Mouse (Mus musculus): Measurements from ENCODE around the gene Tnni3k. TPM values are rescaled to one million over a fixed set of nuclear protein-coding genes. Genes with fewer than 3 reads are reported as not detected.

Tnni3k gene
- polyA plus RNA-seq, 1 experiment, result not detected

GRCm38 (mm10) chr3:155057566-155057965 lies 2.4 kb upstream of the Tnni3k start:
- Histone ChIP-seq H3K4me1 (ENCODE audit: control insufficient read depth, insufficient read depth, low read length) (no peaks in the 10 kb centered on the region), H3K27ac (ENCODE audit: control insufficient read depth, insufficient read depth, low read depth, low read length) (no peak overlapping the region), H3K36me3 (ENCODE audit: control insufficient read depth, insufficient read depth, low read length) (no peaks in the 10 kb centered on the region), H3K27me3 (ENCODE audit: control insufficient read depth, insufficient read depth, low read length) (no peaks in the 10 kb centered on the region), H3K4me3 (ENCODE audit: control insufficient read depth, low read depth, low read length) (no peak overlapping the region)
- TF ChIP-seq CTCF (IDR thresholded peaks at IDR 0.05; ENCODE audit: control insufficient read depth, insufficient read depth, insufficient replicate concordance, low read depth, low read length), result no peak
- TF ChIP-seq POLR2A (IDR thresholded peaks at IDR 0.05; ENCODE audit: control insufficient read depth, low read depth, low read length), result no peak

DNA sequence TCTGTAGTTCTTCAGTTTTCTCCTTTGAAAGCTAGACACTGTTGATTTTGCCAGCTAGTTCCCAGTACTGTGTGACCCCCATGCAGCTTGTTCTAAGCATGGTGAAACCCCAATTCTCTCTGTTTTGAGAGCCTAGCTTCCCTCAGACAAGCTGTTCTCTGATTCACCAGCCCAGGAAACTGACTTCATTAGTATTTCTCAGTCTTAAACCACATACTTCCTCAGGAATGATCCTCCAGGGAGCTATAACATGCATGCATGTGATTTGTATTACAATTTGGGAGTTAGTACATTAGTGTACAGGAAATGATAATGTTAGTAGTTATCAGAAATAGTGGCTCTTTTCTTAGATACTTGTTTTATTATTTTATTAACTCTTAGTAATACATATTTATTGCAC lies 1.4 kb upstream of the Tnni3k start:
- H3K4me3 ChIP-seq (ENCODE audit: control insufficient read depth, low read depth, low read length), result no peak overlapping the region
- TF ChIP-seq CTCF (IDR thresholded peaks at IDR 0.05; ENCODE audit: control insufficient read depth, insufficient read depth, insufficient replicate concordance, low read depth, low read length) (no peak), POLR2A (IDR thresholded peaks at IDR 0.05; ENCODE audit: control insufficient read depth, low read depth, low read length) (no peak)
- no peaks in the 10 kb centered on the region for H3K27me3 ChIP-seq (ENCODE audit: control insufficient read depth, insufficient read depth, low read length)
- H3K4me1 ChIP-seq (ENCODE audit: control insufficient read depth, insufficient read depth, low read length), result no peaks in the 10 kb centered on the region
- H3K27ac ChIP-seq (ENCODE audit: control insufficient read depth, insufficient read depth, low read depth, low read length), result no peak overlapping the region
- H3K36me3 ChIP-seq (ENCODE audit: control insufficient read depth, insufficient read depth, low read length), result no peaks in the 10 kb centered on the region

- Histone ChIP-seq H3K36me3 (ENCODE audit: control insufficient read depth, insufficient read depth, low read length) (no peaks in the 10 kb centered on the region), H3K4me3 (ENCODE audit: control insufficient read depth, low read depth, low read length) (no peak overlapping the region), H3K27me3 (ENCODE audit: control insufficient read depth, insufficient read depth, low read length) (no peaks in the 10 kb centered on the region), H3K4me1 (ENCODE audit: control insufficient read depth, insufficient read depth, low read length) (no peaks in the 10 kb centered on the region), H3K27ac (ENCODE audit: control insufficient read depth, insufficient read depth, low read depth, low read length) (no peak overlapping the region)
- TF ChIP-seq POLR2A (IDR thresholded peaks at IDR 0.05; ENCODE audit: control insufficient read depth, low read depth, low read length), result no peak
- TF ChIP-seq CTCF (IDR thresholded peaks at IDR 0.05; ENCODE audit: control insufficient read depth, insufficient read depth, insufficient replicate concordance, low read depth, low read length), result no peak
Measured at GRCm38 (mm10) chr3:155053189-155053588, 2.0 kb downstream of the Tnni3k start.

DNA sequence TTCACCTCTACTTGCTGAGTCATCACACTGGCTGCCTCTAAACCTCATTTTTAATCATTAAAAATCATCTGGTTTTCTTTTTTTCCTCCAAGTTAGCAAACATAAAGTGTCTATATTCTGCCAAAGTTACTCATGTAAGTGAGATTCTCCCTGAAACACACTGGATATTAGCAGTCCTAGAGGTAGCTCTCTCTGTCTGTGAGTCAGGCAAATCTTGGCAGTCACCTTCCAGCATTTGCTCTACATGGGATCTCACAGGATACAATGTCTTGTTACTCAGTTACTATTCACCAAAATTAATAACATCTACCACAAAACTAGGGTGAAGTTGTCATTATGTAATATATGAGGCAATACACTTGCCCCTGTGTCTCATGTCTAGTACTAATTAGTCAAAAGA lies 3.2 kb downstream of the Tnni3k start:
- no peak overlapping the region for H3K27ac ChIP-seq (ENCODE audit: control insufficient read depth, insufficient read depth, low read depth, low read length)
- no peak overlapping the region for H3K4me3 ChIP-seq (ENCODE audit: control insufficient read depth, low read depth, low read length)
- no peak for TF ChIP-seq POLR2A (IDR thresholded peaks at IDR 0.05; ENCODE audit: control insufficient read depth, low read depth, low read length)
- no peak for TF ChIP-seq CTCF (IDR thresholded peaks at IDR 0.05; ENCODE audit: control insufficient read depth, insufficient read depth, insufficient replicate concordance, low read depth, low read length)
- H3K36me3 ChIP-seq (ENCODE audit: control insufficient read depth, insufficient read depth, low read length), result no peaks in the 10 kb centered on the region
- H3K4me1 ChIP-seq (ENCODE audit: control insufficient read depth, insufficient read depth, low read length), result no peaks in the 10 kb centered on the region
- no peaks in the 10 kb centered on the region for H3K27me3 ChIP-seq (ENCODE audit: control insufficient read depth, insufficient read depth, low read length)

DNA sequence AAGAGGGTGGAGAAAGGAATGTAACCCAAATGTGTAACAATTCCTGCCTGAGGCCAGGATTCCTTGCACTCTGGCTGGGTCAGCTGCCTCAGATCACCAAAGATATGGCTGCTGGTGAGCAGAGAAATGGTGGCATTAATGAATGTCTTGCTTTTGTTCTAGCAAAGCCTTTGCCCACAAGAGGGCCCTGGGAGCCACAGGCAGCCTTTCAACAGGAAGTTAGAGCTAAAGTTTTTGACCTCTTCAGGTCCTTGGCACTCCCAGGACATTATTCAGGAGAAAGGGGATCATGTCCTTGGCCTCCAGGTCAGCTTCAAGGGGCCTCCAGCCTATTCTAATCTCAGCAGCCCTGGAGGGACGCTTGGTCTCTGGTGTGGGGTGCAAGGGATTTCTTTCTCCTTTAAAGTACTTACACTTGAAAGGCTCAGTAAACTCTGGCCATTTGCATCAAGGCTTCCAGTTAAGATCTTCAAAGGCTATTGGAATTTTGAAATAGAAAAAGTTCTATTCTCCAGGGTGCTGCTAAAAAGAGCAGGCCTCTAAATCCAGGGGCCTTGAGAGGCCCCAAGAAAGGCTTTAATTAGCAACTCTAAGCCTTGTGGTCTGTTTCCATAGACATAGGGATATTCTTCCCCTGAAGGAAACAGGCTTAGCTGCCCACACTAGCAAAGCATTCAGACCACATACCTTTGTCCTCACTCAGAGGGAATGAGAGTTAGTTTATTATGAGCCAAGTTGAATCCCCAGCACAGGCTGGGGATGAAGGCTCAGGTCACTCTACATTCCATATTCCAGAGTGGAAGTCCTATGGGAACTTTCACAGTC lies 16.0 kb downstream of the Tnni3k start:
- no peaks in the 10 kb centered on the region for H3K27me3 ChIP-seq (ENCODE audit: control insufficient read depth, insufficient read depth, low read length)
- H3K27ac ChIP-seq (ENCODE audit: control insufficient read depth, insufficient read depth, low read depth, low read length), result no peak overlapping the region
- no peak overlapping the region for H3K4me3 ChIP-seq (ENCODE audit: control insufficient read depth, low read depth, low read length)
- H3K4me1 ChIP-seq (ENCODE audit: control insufficient read depth, insufficient read depth, low read length), result no peaks in the 10 kb centered on the region
- TF ChIP-seq POLR2A (IDR thresholded peaks at IDR 0.05; ENCODE audit: control insufficient read depth, low read depth, low read length) (no peak), CTCF (IDR thresholded peaks at IDR 0.05; ENCODE audit: control insufficient read depth, insufficient read depth, insufficient replicate concordance, low read depth, low read length) (no peak)
- H3K36me3 ChIP-seq (ENCODE audit: control insufficient read depth, insufficient read depth, low read length), result no peaks in the 10 kb centered on the region

DNA sequence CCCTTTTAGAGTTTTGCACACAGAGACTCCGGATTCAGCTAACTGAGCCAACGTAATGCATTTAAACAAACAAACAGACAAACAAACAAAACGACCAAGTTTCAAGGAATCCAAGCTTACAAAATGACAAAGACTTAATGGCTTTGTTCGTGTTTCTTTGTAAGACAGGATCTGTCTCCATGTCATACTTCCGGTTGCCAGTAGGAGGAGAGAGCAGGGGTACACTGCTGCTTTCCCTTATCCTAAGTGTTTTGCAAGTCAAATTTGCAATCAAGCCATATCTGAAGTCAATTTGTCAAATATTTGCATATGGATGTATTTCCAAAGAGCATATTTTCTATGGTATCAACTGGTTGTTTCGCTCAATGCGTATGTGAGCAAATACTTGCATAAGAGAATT lies 20.9 kb downstream of the Tnni3k start:
- H3K36me3 ChIP-seq (ENCODE audit: control insufficient read depth, insufficient read depth, low read length), result no peaks in the 10 kb centered on the region
- H3K4me3 ChIP-seq (ENCODE audit: control insufficient read depth, low read depth, low read length), result no peak overlapping the region
- TF ChIP-seq CTCF (IDR thresholded peaks at IDR 0.05; ENCODE audit: control insufficient read depth, insufficient read depth, insufficient replicate concordance, low read depth, low read length) (no peak), POLR2A (IDR thresholded peaks at IDR 0.05; ENCODE audit: control insufficient read depth, low read depth, low read length) (no peak)
- H3K27me3 ChIP-seq (ENCODE audit: control insufficient read depth, insufficient read depth, low read length), result no peaks in the 10 kb centered on the region
- H3K27ac ChIP-seq (ENCODE audit: control insufficient read depth, insufficient read depth, low read depth, low read length), result no peak overlapping the region
- H3K4me1 ChIP-seq (ENCODE audit: control insufficient read depth, insufficient read depth, low read length), result no peaks in the 10 kb centered on the region

GRCm38 (mm10) chr3:155030200-155030599 lies 25.0 kb downstream of the Tnni3k start:
- H3K27me3 ChIP-seq (ENCODE audit: control insufficient read depth, insufficient read depth, low read length), result no peaks in the 10 kb centered on the region
- no peak overlapping the region for H3K27ac ChIP-seq (ENCODE audit: control insufficient read depth, insufficient read depth, low read depth, low read length)
- TF ChIP-seq POLR2A (IDR thresholded peaks at IDR 0.05; ENCODE audit: control insufficient read depth, low read depth, low read length), result no peak
- TF ChIP-seq CTCF (IDR thresholded peaks at IDR 0.05; ENCODE audit: control insufficient read depth, insufficient read depth, insufficient replicate concordance, low read depth, low read length), result no peak
- no peak overlapping the region for H3K4me3 ChIP-seq (ENCODE audit: control insufficient read depth, low read depth, low read length)
- no peaks in the 10 kb centered on the region for H3K4me1 ChIP-seq (ENCODE audit: control insufficient read depth, insufficient read depth, low read length)
- no peaks in the 10 kb centered on the region for H3K36me3 ChIP-seq (ENCODE audit: control insufficient read depth, insufficient read depth, low read length)
